Mouse (Mus musculus) adrenal gland, adult 18-20 months (tissue): ENCODE measurements around the gene Ampd1. TPM values are rescaled to one million over a fixed set of nuclear protein-coding genes. Genes with fewer than 3 reads are reported as not detected.

Source experiments
- DNase-seq, 2 experiments: peaks; one replicate each; pipeline ENCODE4 v3.0.0; 2021 to 2022; ENCODE audit warnings: low spot score in 2 of 2
- total RNA-seq, 2 experiments: library from RNA; stranded (reverse); gene quantifications; 1 replicate in 1 of 2; 2 replicates in 1 of 2; pipeline ENCODE4 v1.2.3; 2021

Gene Ampd1
- total RNA-seq, 2 experiments from 2014 or later, result 0.35 TPM; not detected in 1

GRCm38 (mm10) chr3:103147775-103148174 lies 74.0 kb downstream of the Ampd1 start:
- DNase-seq, result no peak

DNA sequence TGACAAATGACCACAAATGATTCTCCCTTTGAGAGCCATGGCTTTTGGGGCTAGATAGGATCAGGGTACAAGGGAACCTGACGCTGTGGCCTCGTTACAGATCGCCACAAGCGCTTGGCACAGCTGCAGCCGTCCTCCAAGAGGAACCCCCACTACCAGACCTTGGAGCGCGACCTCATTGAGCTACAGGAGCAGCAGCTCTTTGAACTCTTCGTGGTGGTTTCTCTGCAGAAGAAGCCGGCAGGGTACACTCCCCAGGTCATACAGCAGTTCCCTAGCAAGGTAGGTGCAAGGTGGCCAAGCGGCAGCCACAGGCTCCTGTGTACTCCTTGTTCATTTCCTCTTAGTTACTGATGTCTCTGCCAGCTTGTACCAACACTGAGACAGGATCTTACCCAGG lies 75.1 kb downstream of the Ampd1 start:
- no peak for DNase-seq

Other genes with a start within 250 kb of the Ampd1 start
- not detected for gene Sycp1, start 137.9 kb upstream of the Ampd1 start, total RNA-seq
- gene Nr1h5, start 109.9 kb upstream of the Ampd1 start, total RNA-seq, result not detected
- 10 to 100 TPM; 62.0 to 70.6 TPM for gene Sike1, start 78.3 kb upstream of the Ampd1 start, total RNA-seq
- 100 to 1,000 TPM; 423 to 430 TPM for gene Csde1, start 53.6 kb upstream of the Ampd1 start, total RNA-seq
- gene Nras, start 15.7 kb upstream of the Ampd1 start, total RNA-seq, result 10 to 100 TPM; 49.1 to 49.4 TPM
- gene Dennd2c, start 28.6 kb downstream of the Ampd1 start, total RNA-seq, result under 1 TPM; 0.67 to 0.86 TPM
- 10 to 100 TPM; 48.2 to 58.8 TPM for gene Bcas2, start 97.6 kb downstream of the Ampd1 start, total RNA-seq
- gene Trim33, start 205.3 kb downstream of the Ampd1 start, total RNA-seq, result 10 to 100 TPM; 28.5 to 36.8 TPM